Mouse (Mus musculus) lung, postnatal 36 days (tissue): ENCODE results near the gene Mn1.

Experiments used
- DNase-seq: peaks from one replicate; pipeline ENCODE4 v3.0.0; 2022; ENCODE audit warnings: mixed read lengths

Gene Mn1

GRCm38 (mm10) chr5:111490599-111490998 is 73.4 kb downstream of the Mn1 start:
- no peak for DNase-seq

DNA sequence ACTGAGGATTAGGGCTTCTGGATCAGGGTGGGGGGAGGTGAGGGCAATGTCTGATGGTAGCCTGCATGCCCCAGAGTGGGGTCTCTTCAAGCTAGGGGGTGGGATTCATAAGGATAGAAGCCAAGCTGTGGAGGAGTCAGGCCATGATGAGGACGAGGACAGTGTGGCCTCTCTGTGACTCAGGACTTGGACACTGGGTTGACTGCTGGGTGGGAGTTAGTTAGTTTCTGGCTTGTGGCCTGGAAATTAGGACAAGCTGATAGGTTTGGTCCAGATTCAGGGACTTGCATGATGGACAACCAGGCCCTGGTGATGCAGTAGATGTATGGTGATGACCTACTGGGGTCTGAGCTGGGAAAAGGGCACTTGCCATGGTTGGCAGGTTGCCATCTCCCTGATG is 74.3 kb downstream of the Mn1 start:
- DNase-seq = no peak

DNA sequence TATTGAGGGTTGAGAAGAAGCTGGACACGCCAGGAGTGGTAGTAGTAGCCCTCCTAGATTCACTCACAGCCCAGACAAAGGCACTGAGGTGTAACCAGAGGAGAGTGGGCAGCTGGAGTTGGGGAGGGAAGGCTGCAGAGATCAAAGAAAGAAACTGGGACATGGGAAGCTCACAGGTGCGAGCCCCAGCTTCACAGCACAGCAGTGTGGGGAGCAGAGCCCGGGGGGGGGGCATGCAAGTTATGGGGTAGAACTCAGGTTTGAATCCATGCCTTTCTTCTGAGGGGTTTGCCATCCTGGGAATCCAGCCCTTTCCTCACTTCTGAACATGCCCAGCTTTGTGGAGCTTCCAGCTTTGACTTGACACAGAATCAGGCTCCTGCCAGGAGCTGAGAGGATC is 82.9 kb downstream of the Mn1 start:
- DNase-seq = no peak

DNA sequence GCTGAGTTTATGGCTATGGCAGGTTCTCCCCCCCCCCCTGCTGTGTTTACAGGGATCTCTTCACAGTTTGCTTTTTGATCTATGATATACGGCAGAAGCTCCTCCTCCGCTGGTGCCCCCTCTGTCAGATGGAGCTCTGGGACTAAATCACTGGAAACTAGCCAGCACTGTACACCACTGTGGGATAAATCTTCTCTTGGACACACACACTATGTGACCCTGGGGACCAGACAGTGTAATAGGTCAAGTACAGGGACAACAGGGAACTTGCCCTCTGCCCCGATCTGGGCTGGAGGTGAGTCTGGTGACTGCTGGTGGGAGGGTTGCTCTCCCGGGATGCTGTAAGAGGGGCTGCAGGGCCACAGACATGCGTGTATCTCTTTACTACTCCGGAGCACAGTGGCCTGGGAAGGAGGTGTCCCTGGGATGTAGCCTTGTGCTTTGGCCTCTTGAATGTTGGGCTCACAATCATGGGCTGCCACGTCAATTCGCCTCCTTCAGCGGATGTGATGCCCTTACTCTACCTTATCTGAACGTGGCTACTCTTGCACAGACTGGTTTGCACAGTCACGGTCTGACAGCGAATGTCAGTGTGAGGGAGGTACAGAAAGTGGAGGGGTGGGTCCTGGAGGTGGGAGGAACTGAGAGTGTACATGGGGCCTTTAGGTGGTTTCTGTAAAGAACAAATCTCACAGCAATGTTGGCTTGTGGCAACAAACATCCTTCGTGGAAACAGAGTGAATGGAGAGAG is 84.7 kb downstream of the Mn1 start:
- DNase-seq = no peak

DNA sequence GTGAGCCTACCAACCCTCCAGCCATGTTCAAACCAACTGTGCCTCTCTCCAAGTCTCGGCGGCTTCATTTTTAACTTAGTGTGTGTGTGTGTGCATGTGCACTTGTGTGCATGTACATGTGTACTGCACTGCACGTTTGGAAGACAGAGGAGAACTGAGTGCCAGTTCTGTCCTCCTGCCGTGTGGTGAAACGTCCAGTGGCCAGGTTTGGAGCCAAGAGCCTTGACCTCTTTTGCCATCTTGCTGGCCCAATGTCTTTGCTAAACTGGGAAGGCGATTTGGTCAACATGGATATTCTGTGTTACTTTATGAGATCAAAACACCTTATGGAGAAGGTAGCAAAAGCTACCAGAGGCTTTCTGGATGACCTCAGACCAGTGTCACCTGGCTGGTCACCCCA is 88.1 kb downstream of the Mn1 start:
- DNase-seq = no peak

DNA sequence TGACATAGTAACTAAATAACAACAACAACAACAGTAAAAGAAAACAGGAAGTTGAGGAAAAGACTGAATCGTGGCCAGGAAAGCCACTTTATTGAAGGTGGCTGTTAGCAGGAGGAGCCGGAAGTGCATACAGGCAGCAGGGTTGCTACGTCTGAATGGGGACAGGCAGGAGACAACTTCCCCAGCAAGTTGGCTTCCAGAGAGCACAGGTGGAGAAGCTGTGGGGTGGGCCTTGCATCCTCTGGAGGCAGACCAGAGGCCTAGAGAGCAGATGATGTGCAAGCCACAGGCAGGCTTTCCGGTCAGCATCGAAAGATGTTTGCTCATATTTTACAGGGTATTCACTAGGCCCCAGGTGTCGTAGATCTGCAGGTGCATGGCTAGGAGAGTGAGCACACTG is 88.7 kb downstream of the Mn1 start:
- no peak for DNase-seq

GRCm38 (mm10) chr5:111506410-111506809 is 89.2 kb downstream of the Mn1 start:
- peak; percentile 52 for DNase-seq
